ENCODE assay signal across 9 mouse cellular contexts in the genomic region with DNA sequence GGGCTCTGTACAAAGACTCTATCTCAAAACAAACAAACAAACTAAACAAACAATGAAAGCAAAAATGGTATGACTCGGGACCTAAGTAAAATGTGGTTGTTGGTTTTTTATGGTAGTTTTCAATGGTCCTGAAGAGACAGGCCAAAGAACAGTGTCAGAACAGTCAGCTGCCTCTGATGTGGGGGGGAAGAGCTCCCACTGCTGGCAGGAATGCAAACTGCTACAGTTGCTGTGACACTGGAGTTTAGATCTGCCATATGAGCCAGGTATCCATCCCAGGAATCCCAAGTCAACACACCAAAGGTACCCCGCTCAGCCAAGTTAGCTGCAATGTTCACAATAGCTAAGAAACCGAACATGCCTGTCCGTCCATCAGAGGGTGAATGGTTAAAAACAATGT. TPM values are rescaled to one million over a fixed set of nuclear protein-coding genes. Genes with fewer than 3 reads are reported as not detected.
DNase-seq lines count a peak whose midpoint lies in the region; ATAC-seq and TF ChIP-seq lines count a peak whose summit lies in the region.
"Had no signal": no experiment of that assay in that cellular context is flagged by ENCODE, and none has a peak within 500 bp of the region (broad histone marks: within the 10 kb centered on the region; RNA-seq: fewer than 3 reads in every experiment).

No protein-coding gene starts in this region.

- DNase-seq in heart, adult 18-20 months: peak; percentile 14 to 65
- DNase-seq in heart, postnatal 25 days (ENCODE audit: low spot score): no peak
- peak; percentile 56 for DNase-seq in CD4-positive helper T cell, adult 2 months (ENCODE audit: low read depth, low spot score)
- DNase-seq in adrenal gland, postnatal 36 days: peak; percentile 53 to 61
- peak; percentile 62 for DNase-seq in embryonic facial prominence, embryonic 14.5 days (ENCODE audit: low spot score)
- peak; percentile 54 for DNase-seq in limb, embryonic 14.5 days (ENCODE audit: low spot score)
- DNase-seq in retina, postnatal 7 days (ENCODE audit: low read depth, low spot score): peak; percentile 56

- peaks cover 80% of the 10 kb centered on the region for H3K36me3 ChIP-seq in embryonic facial prominence, embryonic 14.5 days (ENCODE audit: control insufficient read depth, insufficient read depth, low read length)
- H3K36me3 ChIP-seq in intestine, embryonic 16.5 days (ENCODE audit: control insufficient read depth, insufficient read depth, low read length): peaks cover 19% of the 10 kb centered on the region
- peaks cover 81% of the 10 kb centered on the region for H3K36me3 ChIP-seq in limb, embryonic 14.5 days (ENCODE audit: control insufficient read depth, insufficient read depth, low read length)

- H3K4me3 ChIP-seq in embryonic facial prominence, embryonic 14.5 days (ENCODE audit: low read depth, low read length): no peak overlapping the region
- no peak overlapping the region for H3K4me3 ChIP-seq in intestine, embryonic 16.5 days (ENCODE audit: low read length)
- H3K4me3 ChIP-seq in limb, embryonic 14.5 days (replicated peaks; ENCODE audit: low read length): no peak overlapping the region

- TF ChIP-seq POLR2A in limb, embryonic 14.5 days (IDR thresholded peaks at IDR 0.05; ENCODE audit: borderline replicate concordance, extremely low read depth, insufficient read depth, insufficient read length): no peak

- no peak overlapping the region for H3K4me2 ChIP-seq in embryonic facial prominence, embryonic 14.5 days (ENCODE audit: low read depth, low read length)
- no peak overlapping the region for H3K4me2 ChIP-seq in intestine, embryonic 16.5 days (ENCODE audit: low read depth, low read length)
- H3K4me2 ChIP-seq in limb, embryonic 14.5 days (replicated peaks; ENCODE audit: low read depth, low read length, severe bottlenecking): no peak overlapping the region

- WGBS in embryonic facial prominence, embryonic 14.5 days: 59% methylated on average over 4 of the region's 4 CpGs
- 56% methylated on average over 4 of the region's 4 CpGs for WGBS in intestine, embryonic 16.5 days
- 66% methylated on average over 4 of the region's 4 CpGs for WGBS in limb, embryonic 14.5 days

- no peaks in the 10 kb centered on the region for H3K9me3 ChIP-seq in embryonic facial prominence, embryonic 14.5 days (ENCODE audit: control insufficient read depth, low read length)
- no peaks in the 10 kb centered on the region for H3K9me3 ChIP-seq in intestine, embryonic 16.5 days (ENCODE audit: control insufficient read depth, low read length)
- no peaks in the 10 kb centered on the region for H3K9me3 ChIP-seq in limb, embryonic 14.5 days (ENCODE audit: control insufficient read depth, low read length)

- no peak for ATAC-seq in embryonic facial prominence, embryonic 14.5 days (ENCODE audit: low read depth)
- peak; percentile 62; the same call in 1 of the 2 replicates for ATAC-seq in intestine, embryonic 16.5 days
- peak; percentile 47; the same call in 1 of the 2 replicates for ATAC-seq in limb, embryonic 14.5 days (ENCODE audit: low FRiP score, low read depth)

- H3K9ac ChIP-seq in embryonic facial prominence, embryonic 14.5 days (ENCODE audit: low read depth, low read length): no peak overlapping the region
- H3K9ac ChIP-seq in intestine, embryonic 16.5 days (ENCODE audit: low read depth, low read length): no peak overlapping the region
- H3K9ac ChIP-seq in limb, embryonic 14.5 days (ENCODE audit: low read depth, low read length, severe bottlenecking): no peak overlapping the region

- no peaks in the 10 kb centered on the region for H3K27me3 ChIP-seq in embryonic facial prominence, embryonic 14.5 days (replicated peaks; ENCODE audit: control insufficient read depth, insufficient read depth, low read length)
- no peaks in the 10 kb centered on the region for H3K27me3 ChIP-seq in intestine, embryonic 16.5 days (replicated peaks; ENCODE audit: control insufficient read depth, insufficient read depth, low read length)
- H3K27me3 ChIP-seq in limb, embryonic 14.5 days (ENCODE audit: control insufficient read depth, insufficient read depth, low read length): no peaks in the 10 kb centered on the region

- H3K27ac ChIP-seq in embryonic facial prominence, embryonic 14.5 days (replicated peaks; ENCODE audit: low read depth, low read length): no peak overlapping the region
- H3K27ac ChIP-seq in intestine, embryonic 16.5 days (ENCODE audit: low read length): no peak overlapping the region
- H3K27ac ChIP-seq in limb, embryonic 14.5 days (replicated peaks; ENCODE audit: low read depth, low read length): no peak overlapping the region

- no peaks in the 10 kb centered on the region for H3K4me1 ChIP-seq in embryonic facial prominence, embryonic 14.5 days (ENCODE audit: control insufficient read depth, insufficient read depth, low read length)
- H3K4me1 ChIP-seq in intestine, embryonic 16.5 days (ENCODE audit: control insufficient read depth, insufficient read depth, low read length): no peaks in the 10 kb centered on the region
- H3K4me1 ChIP-seq in limb, embryonic 14.5 days (ENCODE audit: control insufficient read depth, insufficient read depth, low read length): no peaks in the 10 kb centered on the region

- intact Hi-C loops in heart, postnatal 25 days (cut with DNase I): loop anchor here (2.0 kb wide), 1 partner anchor 56 kb away; a partner anchor contains a TSS

RNA-seq across cellular contexts. Expression of a gene that starts 19.1 kb away (rescaled TPM):
- not detected for total RNA-seq in heart, adult 18-20 months (2021)
- total RNA-seq in heart, postnatal 25 days (2021): not detected
- total RNA-seq in adrenal gland, postnatal 36 days (2021): under 1 TPM in 1 of 2 experiments, not detected in 1; 0.79 TPM
- not detected in 2 replicates for polyA plus RNA-seq in embryonic facial prominence, embryonic 14.5 days (2014; fragmentation: Nextera tagmentation; extraction: Ambion mirVana)
- 0.18 TPM in 1 of 2 replicates, not detected in the other for polyA plus RNA-seq in intestine, embryonic 16.5 days (2015; fragmentation: Nextera tagmentation; extraction: Ambion mirVana)
- polyA plus RNA-seq in limb, embryonic 14.5 days (2012; rRNA removed): 0.27 and 0.47 TPM in 2 replicates
- polyA plus RNA-seq in limb, embryonic 14.5 days (2014; fragmentation: Nextera tagmentation; extraction: Ambion mirVana): 1.1 TPM in 2 replicates
- polyA plus RNA-seq: liver, embryonic 16.5 days had no signal

RNA-seq across cellular contexts. Expression of a gene that starts 25.2 kb away (rescaled TPM):
- total RNA-seq in heart, adult 18-20 months (2021): 10 to 100 TPM in 1 of 2 experiments, 1 to 10 TPM in 1; 7.7 to 11.6 TPM
- total RNA-seq in heart, postnatal 25 days (2021): 10 to 100 TPM in 1 of 2 experiments, 1 to 10 TPM in 1; 8.6 to 10.5 TPM
- total RNA-seq in adrenal gland, postnatal 36 days (2021): 10 to 100 TPM; 20.8 to 25.9 TPM
- polyA plus RNA-seq in embryonic facial prominence, embryonic 14.5 days (2014; fragmentation: Nextera tagmentation; extraction: Ambion mirVana): 16.2 and 17.3 TPM in 2 replicates
- 27.2 and 31.2 TPM in 2 replicates for polyA plus RNA-seq in intestine, embryonic 16.5 days (2015; fragmentation: Nextera tagmentation; extraction: Ambion mirVana)
- 34.2 and 36.5 TPM in 2 replicates for polyA plus RNA-seq in limb, embryonic 14.5 days (2012; rRNA removed)
- polyA plus RNA-seq in limb, embryonic 14.5 days (2014; fragmentation: Nextera tagmentation; extraction: Ambion mirVana): 20.6 and 23.6 TPM in 2 replicates

RNA-seq across cellular contexts. Expression of a gene that starts 25.2 kb away (rescaled TPM):
- 10 to 100 TPM; 15.9 to 19.4 TPM for total RNA-seq in heart, adult 18-20 months (2021)
- total RNA-seq in heart, postnatal 25 days (2021): 10 to 100 TPM; 15.7 to 16.9 TPM
- total RNA-seq in adrenal gland, postnatal 36 days (2021): 10 to 100 TPM; 41.2 to 41.4 TPM
- polyA plus RNA-seq in embryonic facial prominence, embryonic 14.5 days (2014; fragmentation: Nextera tagmentation; extraction: Ambion mirVana): 51.2 and 56.7 TPM in 2 replicates
- 78.5 and 80.1 TPM in 2 replicates for polyA plus RNA-seq in intestine, embryonic 16.5 days (2015; fragmentation: Nextera tagmentation; extraction: Ambion mirVana)
- polyA plus RNA-seq in limb, embryonic 14.5 days (2012; rRNA removed): 24.3 and 34.2 TPM in 2 replicates
- 53.1 and 53.5 TPM in 2 replicates for polyA plus RNA-seq in limb, embryonic 14.5 days (2014; fragmentation: Nextera tagmentation; extraction: Ambion mirVana)

RNA-seq across cellular contexts. Expression of a gene that starts 27.9 kb away (rescaled TPM):
- total RNA-seq in heart, adult 18-20 months (2021): not detected
- total RNA-seq in heart, postnatal 25 days (2021): not detected
- under 1 TPM in 1 of 2 experiments, not detected in 1; 0.96 TPM for total RNA-seq in adrenal gland, postnatal 36 days (2021)
- polyA plus RNA-seq in embryonic facial prominence, embryonic 14.5 days (2014; fragmentation: Nextera tagmentation; extraction: Ambion mirVana): 0.51 TPM in 1 of 2 replicates, not detected in the other
- 0.28 and 0.34 TPM in 2 replicates for polyA plus RNA-seq in intestine, embryonic 16.5 days (2015; fragmentation: Nextera tagmentation; extraction: Ambion mirVana)
- polyA plus RNA-seq in limb, embryonic 14.5 days (2012; rRNA removed): 0.24 and 0.68 TPM in 2 replicates
- polyA plus RNA-seq in limb, embryonic 14.5 days (2014; fragmentation: Nextera tagmentation; extraction: Ambion mirVana): 0.44 and 1.5 TPM in 2 replicates
- polyA plus RNA-seq: liver, embryonic 16.5 days had no signal

RNA-seq across cellular contexts. Expression of a gene that starts 38.3 kb away (rescaled TPM):
- not detected for total RNA-seq in heart, adult 18-20 months (2021)
- not detected for total RNA-seq in heart, postnatal 25 days (2021)
- total RNA-seq in adrenal gland, postnatal 36 days (2021): under 1 TPM in 1 of 2 experiments, not detected in 1; 0.56 TPM
- not detected in 2 replicates for polyA plus RNA-seq in embryonic facial prominence, embryonic 14.5 days (2014; fragmentation: Nextera tagmentation; extraction: Ambion mirVana)
- 0.32 TPM in 1 of 2 replicates, not detected in the other for polyA plus RNA-seq in intestine, embryonic 16.5 days (2015; fragmentation: Nextera tagmentation; extraction: Ambion mirVana)
- polyA plus RNA-seq in limb, embryonic 14.5 days (2012; rRNA removed): 0.06 TPM in 1 of 2 replicates, not detected in the other
- not detected in 2 replicates for polyA plus RNA-seq in limb, embryonic 14.5 days (2014; fragmentation: Nextera tagmentation; extraction: Ambion mirVana)
